Mouse (Mus musculus) testis, postnatal 10 days (tissue): ENCODE results near the gene Sspo.

Experiments
- DNase-seq: peaks from one replicate; pipeline ENCODE4 v3.0.0; 2021; ENCODE audit warnings: low spot score

Sspo gene

GRCm38 (mm10) chr6:48540721-48541120, 92.7 kb downstream of the Sspo start:
- DNase-seq, result no peak

DNA sequence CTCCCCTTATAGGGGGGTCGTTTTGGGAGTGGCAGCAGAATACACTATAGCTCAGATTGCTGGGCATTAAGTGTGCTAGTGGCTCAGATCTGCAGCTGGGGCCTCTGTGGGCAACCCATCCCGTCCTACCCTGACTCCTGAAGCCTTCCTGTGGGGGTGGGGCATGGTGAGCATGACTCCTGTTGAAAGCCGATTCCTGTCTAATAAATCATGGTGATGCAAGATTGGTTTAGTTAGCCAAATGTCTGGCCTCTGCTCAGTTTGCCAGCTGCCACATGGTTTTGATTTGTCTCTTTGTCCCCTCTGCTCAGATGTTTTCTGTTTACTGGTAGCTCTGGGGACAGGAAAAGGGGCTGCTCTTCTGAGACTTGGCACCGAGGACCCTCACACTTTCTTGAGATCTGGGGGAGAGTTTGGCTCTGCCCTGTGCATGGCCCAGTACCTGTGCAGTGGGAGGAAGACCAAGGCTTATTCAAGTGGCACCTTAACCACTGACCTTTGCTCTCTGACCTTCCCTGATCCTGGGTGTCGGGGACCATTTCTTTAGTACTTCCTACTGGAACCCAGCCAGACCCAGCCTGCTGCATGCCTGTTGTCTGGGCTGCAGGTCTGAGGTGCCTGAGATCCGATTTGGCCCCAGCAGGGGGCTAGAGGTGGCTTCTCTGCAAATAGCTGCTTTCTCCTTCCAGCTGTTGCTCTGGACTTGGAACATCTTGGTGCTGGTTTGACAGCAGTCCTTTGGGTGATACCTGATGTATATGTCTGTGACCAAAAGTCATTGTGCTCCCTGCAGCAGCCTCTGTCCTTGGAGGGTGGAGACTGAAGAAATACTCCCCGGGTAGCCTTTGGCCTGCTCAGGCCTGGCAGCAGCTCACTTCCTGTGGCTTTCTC, 93.8 kb downstream of the Sspo start:
- no peak for DNase-seq

- DNase-seq, result no peak
These were observed 94.6 kb downstream of the Sspo start for GRCm38 (mm10) chr6:48542631-48543030.

DNA sequence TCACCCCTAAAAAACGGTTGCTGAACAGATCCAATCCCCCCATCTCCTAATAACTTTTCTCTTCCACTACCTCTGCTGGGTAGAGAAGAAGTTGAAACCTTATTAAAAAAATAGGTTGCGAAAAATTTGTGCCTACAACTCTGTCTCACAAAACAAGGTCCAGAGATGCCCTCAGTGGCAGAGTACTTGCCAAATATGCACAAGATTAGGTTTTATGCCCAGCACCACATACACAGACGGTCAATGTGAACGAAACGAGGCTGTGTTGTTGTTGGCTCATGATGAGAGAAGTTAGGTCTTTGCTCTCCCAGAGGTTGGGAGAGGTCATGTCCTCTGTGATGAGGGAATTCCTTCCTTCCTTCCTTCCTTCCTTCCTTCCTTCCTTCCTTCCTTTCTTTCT, 97.2 kb downstream of the Sspo start:
- DNase-seq, result no peak

- DNase-seq, result peak; percentile 67
These were observed 98.2 kb downstream of the Sspo start for GRCm38 (mm10) chr6:48546271-48546670.

DNA sequence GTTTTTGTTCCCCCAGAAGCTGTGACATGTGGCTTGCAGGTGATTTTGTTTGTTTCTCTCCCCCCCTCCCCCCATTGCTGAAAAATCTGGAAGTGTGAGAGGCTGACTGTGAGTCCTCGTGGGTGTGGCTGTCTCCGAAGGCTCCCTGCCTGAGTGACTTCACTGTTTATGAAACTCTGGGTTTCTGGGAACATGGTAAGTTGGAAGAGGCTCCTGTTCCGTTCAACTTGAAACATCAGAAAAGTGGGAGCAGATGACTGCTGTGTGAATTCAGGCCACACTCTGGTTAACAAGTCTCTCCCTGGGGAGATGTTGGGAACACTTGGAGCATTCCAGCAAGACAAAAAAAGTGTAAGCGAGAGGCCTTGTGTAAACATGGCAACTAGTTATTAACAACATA, 98.8 kb downstream of the Sspo start:
- DNase-seq, result peak; percentile 33

DNA sequence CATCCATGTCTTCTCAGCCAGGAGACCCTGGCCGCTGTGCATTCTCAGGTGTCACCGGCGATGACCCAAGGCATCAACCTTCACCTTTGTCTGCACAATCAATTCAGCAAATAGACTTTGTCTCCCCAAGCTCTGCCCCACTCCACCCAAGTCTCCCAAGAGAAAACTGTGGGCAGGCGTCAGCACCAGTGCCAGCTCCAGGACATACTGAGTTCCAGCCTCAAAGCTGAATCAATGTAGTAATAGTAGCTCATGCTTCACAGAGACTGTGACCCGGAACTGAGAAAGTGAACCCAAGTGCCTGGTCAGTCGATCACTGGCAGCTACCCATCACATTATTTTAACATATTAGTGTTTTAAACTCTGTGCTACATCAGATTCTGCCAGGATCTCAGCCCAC, 100.3 kb downstream of the Sspo start:
- no peak for DNase-seq
